Mouse (Mus musculus) heart, postnatal 0 days (tissue): ENCODE measurements around the gene Cnn2.

ENCODE experiments used
- CTCF ChIP-seq: IDR thresholded peaks from 2 replicates; pipeline ENCODE4 v1.5.1; 2016; ENCODE audit warnings: antibody characterized with exemption, control low read depth, low read depth
- EP300 ChIP-seq: IDR thresholded peaks from 2 replicates; pipeline ENCODE4 v1.6.1; 2016; ENCODE audit warnings: antibody characterized with exemption, low read depth

DNA sequence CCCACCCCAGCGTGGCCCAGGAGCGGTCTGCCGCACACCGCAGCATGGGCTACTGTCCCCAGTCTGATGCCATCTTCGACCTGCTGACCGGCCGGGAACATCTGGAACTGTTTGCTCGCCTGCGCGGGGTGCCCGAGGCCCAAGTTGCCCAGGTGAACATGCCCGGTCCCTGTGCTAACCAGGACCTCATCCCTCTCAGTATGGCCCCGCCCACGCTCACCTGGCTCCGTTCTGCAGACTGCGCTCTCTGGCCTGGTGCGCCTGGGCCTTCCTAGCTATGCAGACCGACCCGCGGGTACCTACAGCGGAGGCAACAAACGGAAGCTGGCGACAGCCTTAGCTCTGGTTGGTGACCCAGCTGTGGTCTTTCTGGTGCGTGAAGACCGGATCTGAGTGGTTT is 25.2 kb downstream of the Cnn2 start:
- TF ChIP-seq CTCF (no peak), EP300 (no peak)
